ENCODE assay signal across 22 mouse cellular contexts in genomic region chr4:32319327-32319726, GRCm38 (mm10).
"Had no signal": no experiment of that assay in that cellular context is flagged by ENCODE, and none has a peak within 500 bp of the region (broad histone marks: within the 10 kb centered on the region; RNA-seq: fewer than 3 reads in every experiment).

No protein-coding gene starts in this region.

- H3K4me1 ChIP-seq: intestine, embryonic 15.5 days; liver, embryonic 12.5 days had no signal

- H3K27ac ChIP-seq: heart, embryonic 10.5 days; hindbrain, embryonic 10.5 days; hindbrain, embryonic 12.5 days; hindbrain, embryonic 14.5 days; intestine, embryonic 15.5 days; layer of hippocampus, adult 2 months; limb, embryonic 13.5 days; limb, embryonic 15.5 days; liver, embryonic 12.5 days; liver, embryonic 14.5 days had no signal

- H3K9me3 ChIP-seq: intestine, embryonic 15.5 days; limb, embryonic 15.5 days; liver, embryonic 12.5 days had no signal

- H3K36me3 ChIP-seq: intestine, embryonic 15.5 days had no signal

- H3K27me3 ChIP-seq: heart, embryonic 12.5 days; hindbrain, embryonic 12.5 days; intestine, embryonic 15.5 days; limb, embryonic 13.5 days; limb, embryonic 15.5 days; liver, embryonic 12.5 days had no signal

- H3K4me3 ChIP-seq: heart, embryonic 10.5 days; heart, embryonic 12.5 days; hindbrain, embryonic 10.5 days; hindbrain, embryonic 12.5 days; intestine, embryonic 15.5 days; layer of hippocampus, adult 2 months; limb, embryonic 13.5 days; limb, embryonic 15.5 days; liver, embryonic 12.5 days had no signal

- DNase-seq: gastrocnemius, postnatal 14 days; gastrocnemius, postnatal 36 days; heart, postnatal 10 days; heart, postnatal 4 days; kidney, adult 18-20 months; kidney, adult 8-10 months; kidney, postnatal 10 days; kidney, postnatal 25 days; kidney, postnatal 4 days; layer of hippocampus, postnatal 36 days; left cerebral cortex, postnatal 4 days had no signal
